Mouse (Mus musculus) CH12.LX (cell line): ENCODE measurements around the gene Rbms1. TPM values are rescaled to one million over a fixed set of nuclear protein-coding genes. Genes with fewer than 3 reads are reported as not detected.

Source experiments
- DNase-seq: peaks from one replicate; pipeline ENCODE4 v3.0.0-alpha.2; 2013; ENCODE audit errors: extremely low read depth
- H3K27ac ChIP-seq: 2 replicates; pipeline ENCODE4 v1.5.1; 2012; ENCODE audit warnings: low read depth, mild to moderate bottlenecking, control low read depth, moderate library complexity; ENCODE audit not compliant: insufficient read depth
- H3K27me3 ChIP-seq: replicated peaks from 2 replicates; pipeline ENCODE3; 2012; ENCODE audit warnings: inconsistent platforms
- H3K36me3 ChIP-seq, 2 experiments: replicated peaks in 1 of 2; 2 replicates each; pipeline versions ENCODE3 to v1.6.1; 2012; ENCODE audit warnings: inconsistent platforms in 1 of 2, low read length in 1 of 2, mild to moderate bottlenecking in 1 of 2, mixed read lengths in 1 of 2, moderate library complexity in 1 of 2; ENCODE audit not compliant: control insufficient read depth in 1 of 2, insufficient read depth in 1 of 2
- H3K4me1 ChIP-seq, 2 experiments: 2 replicates each; pipeline ENCODE4 v1.6.1; 2012; ENCODE audit warnings: inconsistent platforms in 1 of 2, moderate library complexity in 1 of 2; ENCODE audit not compliant: insufficient read depth in 2 of 2, control insufficient read depth in 1 of 2
- H3K4me2 ChIP-seq: 2 replicates; pipeline ENCODE4 v1.6.1; 2012; ENCODE audit warnings: low read depth, mild to moderate bottlenecking, control low read depth; ENCODE audit not compliant: poor library complexity, insufficient read depth, severe bottlenecking
- H3K4me3 ChIP-seq, 3 experiments: fragments of 150-350 bp in 1 of 3; sonication (generic) in 1 of 3; replicated peaks in 1 of 3; 2 replicates each; pipeline versions ENCODE3 to v1.5.1; 2011 to 2012; ENCODE audit warnings: low read depth in 2 of 3, low read length in 2 of 3, mild to moderate bottlenecking in 2 of 3, moderate library complexity in 2 of 3, control low read depth in 1 of 3, improper control_type of control experiment in 1 of 3, inconsistent platforms in 1 of 3, mixed read lengths in 1 of 3; ENCODE audit not compliant: poor library complexity in 1 of 3
- H3K79me2 ChIP-seq: replicated peaks from 2 replicates; pipeline ENCODE4 v1.6.1; 2012; ENCODE audit warnings: mild to moderate bottlenecking, moderate library complexity; ENCODE audit not compliant: control insufficient read depth, poor library complexity, insufficient read depth, severe bottlenecking; ENCODE audit errors: extremely low read depth
- H3K9ac ChIP-seq: 2 replicates; pipeline ENCODE4 v1.6.1; 2012; ENCODE audit warnings: low read depth, mild to moderate bottlenecking, control low read depth, moderate library complexity; ENCODE audit not compliant: insufficient read depth
- H3K9me3 ChIP-seq: replicated peaks from 2 replicates; pipeline ENCODE3; 2012; ENCODE audit warnings: low read length, inconsistent platforms, mixed read lengths
- BHLHE40 ChIP-seq: IDR thresholded peaks from 2 replicates; pipeline ENCODE4 v1.6.1; 2011; ENCODE audit warnings: mild to moderate bottlenecking, low read depth, low read length, improper control_type of control experiment
- CHD1 ChIP-seq: IDR thresholded peaks from 2 replicates; pipeline ENCODE4 v1.6.1; 2012; ENCODE audit warnings: low read depth, low read length, improper control_type of control experiment, inconsistent platforms
- CHD2 ChIP-seq: IDR thresholded peaks from 2 replicates; pipeline ENCODE4 v1.6.1; 2011; ENCODE audit warnings: low read length, improper control_type of control experiment
- CTCF ChIP-seq, 2 experiments: IDR thresholded peaks in 1 of 2; conservative IDR thresholded peaks in 1 of 2; 2 replicates each; pipeline ENCODE4 v1.5.1; 2011 to 2012; ENCODE audit warnings: low read depth in 2 of 2, low read length in 2 of 2, improper control_type of control experiment in 1 of 2, inconsistent platforms in 1 of 2, mild to moderate bottlenecking in 1 of 2, moderate library complexity in 1 of 2
- EP300 ChIP-seq: IDR thresholded peaks from 2 replicates; pipeline ENCODE4 v1.6.1; 2011; ENCODE audit warnings: low read length, improper control_type of control experiment
- ETS1 ChIP-seq: conservative IDR thresholded peaks from 2 replicates; pipeline ENCODE4 v1.6.1; 2012; ENCODE audit warnings: low read depth, mild to moderate bottlenecking, inconsistent platforms, low read length, improper control_type of control experiment, moderate library complexity
- IRF4 ChIP-seq: IDR thresholded peaks from 2 replicates; pipeline ENCODE4 v1.6.1; 2014; ENCODE audit warnings: low read depth, mild to moderate bottlenecking, inconsistent platforms, low read length, improper control_type of control experiment
- JUN ChIP-seq: IDR thresholded peaks from 2 replicates; pipeline ENCODE4 v1.6.1; 2011; ENCODE audit warnings: low read depth, mild to moderate bottlenecking, low read length, improper control_type of control experiment, moderate library complexity; ENCODE audit not compliant: insufficient read depth
- MAFK ChIP-seq: IDR thresholded peaks from 2 replicates; pipeline ENCODE4 v1.6.1; 2011; ENCODE audit warnings: low read length, improper control_type of control experiment; ENCODE audit not compliant: insufficient replicate concordance
- MAX ChIP-seq: IDR thresholded peaks from 2 replicates; pipeline ENCODE4 v1.6.1; 2011; ENCODE audit warnings: low read length, improper control_type of control experiment
- MEF2A ChIP-seq: IDR thresholded peaks from 2 replicates; pipeline ENCODE4 v1.6.1; 2014; ENCODE audit warnings: low read depth, mild to moderate bottlenecking, inconsistent platforms, low read length, improper control_type of control experiment, borderline replicate concordance
- MXI1 ChIP-seq: IDR thresholded peaks from 2 replicates; pipeline ENCODE4 v1.6.1; 2011; ENCODE audit warnings: mild to moderate bottlenecking, low read depth, low read length, improper control_type of control experiment
- POLR2AphosphoS2 ChIP-seq: IDR thresholded peaks from 2 replicates; pipeline ENCODE4 v1.6.1; 2011; ENCODE audit warnings: low read depth, low read length, improper control_type of control experiment
- SMC3 ChIP-seq: IDR thresholded peaks from 2 replicates; pipeline ENCODE4 v1.6.1; 2011; ENCODE audit warnings: low read depth, low read length, improper control_type of control experiment
- UBTF ChIP-seq: IDR thresholded peaks from 2 replicates; pipeline ENCODE4 v1.6.1; 2012; ENCODE audit warnings: low read depth, mild to moderate bottlenecking, inconsistent platforms, low read length, improper control_type of control experiment, moderate library complexity
- USF1 ChIP-seq: IDR thresholded peaks from 2 replicates; pipeline ENCODE4 v1.6.1; 2014; ENCODE audit warnings: low read depth, mild to moderate bottlenecking, inconsistent platforms, low read length, improper control_type of control experiment
- USF2 ChIP-seq: conservative IDR thresholded peaks from 2 replicates; pipeline ENCODE4 v1.6.1; 2011; ENCODE audit warnings: low read depth, low read length, improper control_type of control experiment
- ZKSCAN1 ChIP-seq: IDR thresholded peaks from 2 replicates; pipeline ENCODE4 v1.6.1; 2012; ENCODE audit warnings: low read depth, inconsistent platforms, low read length, improper control_type of control experiment, borderline replicate concordance
- ZNF384 ChIP-seq: IDR thresholded peaks from 2 replicates; pipeline ENCODE4 v1.6.1; 2012; ENCODE audit warnings: low read depth, low read length, improper control_type of control experiment, inconsistent platforms
- dilution Hi-C: fragments of 300-500 bp; cut with MboI; formaldehyde crosslinking; loops from 2 replicates; pipeline ENCODE4 v1.14.3; 2020; ENCODE audit warnings: low sequenced_read_pairs; ENCODE audit not compliant: extremely low pct_unique_long_range_greater_than_20kb, extremely low pct_ligation_motif_present
- in situ Hi-C: fragments of 300-500 bp; cut with MboI; formaldehyde crosslinking; loops from 3 replicates; pipeline ENCODE4 v1.14.3; 2019; ENCODE audit warnings: low sequenced_read_pairs, low pct_ligation_motif_present, low pct_unique_long_range_greater_than_20kb, mixed read lengths
- polyA plus RNA-seq: library from polyadenylated mRNA; unstranded; fragments of >175 nt; gene quantifications from 2 replicates; pipeline ENCODE4 v1.2.1, GENCODE M21; 2012; ENCODE audit warnings: low read depth; ENCODE audit not compliant: insufficient read length
- total RNA-seq, 2 experiments: library from RNA; depleted of rRNA; stranded (reverse); fragments of 300-350 nt in 1 of 2; fragments of >200 nt in 1 of 2; gene quantifications; 2 replicates each; pipeline ENCODE4 v1.2.3; 2012 to 2014

Rbms1 gene
- total and polyA plus RNA-seq, 3 experiments, result 10.6 to 33.9 (median 12.6) TPM

GRCm38 (mm10) chr2:60883043-60883365 is 80.0 kb downstream of the Rbms1 start:
- dilution Hi-C loops, result no loop called here
- in situ Hi-C loops, result no loop called here

DNA sequence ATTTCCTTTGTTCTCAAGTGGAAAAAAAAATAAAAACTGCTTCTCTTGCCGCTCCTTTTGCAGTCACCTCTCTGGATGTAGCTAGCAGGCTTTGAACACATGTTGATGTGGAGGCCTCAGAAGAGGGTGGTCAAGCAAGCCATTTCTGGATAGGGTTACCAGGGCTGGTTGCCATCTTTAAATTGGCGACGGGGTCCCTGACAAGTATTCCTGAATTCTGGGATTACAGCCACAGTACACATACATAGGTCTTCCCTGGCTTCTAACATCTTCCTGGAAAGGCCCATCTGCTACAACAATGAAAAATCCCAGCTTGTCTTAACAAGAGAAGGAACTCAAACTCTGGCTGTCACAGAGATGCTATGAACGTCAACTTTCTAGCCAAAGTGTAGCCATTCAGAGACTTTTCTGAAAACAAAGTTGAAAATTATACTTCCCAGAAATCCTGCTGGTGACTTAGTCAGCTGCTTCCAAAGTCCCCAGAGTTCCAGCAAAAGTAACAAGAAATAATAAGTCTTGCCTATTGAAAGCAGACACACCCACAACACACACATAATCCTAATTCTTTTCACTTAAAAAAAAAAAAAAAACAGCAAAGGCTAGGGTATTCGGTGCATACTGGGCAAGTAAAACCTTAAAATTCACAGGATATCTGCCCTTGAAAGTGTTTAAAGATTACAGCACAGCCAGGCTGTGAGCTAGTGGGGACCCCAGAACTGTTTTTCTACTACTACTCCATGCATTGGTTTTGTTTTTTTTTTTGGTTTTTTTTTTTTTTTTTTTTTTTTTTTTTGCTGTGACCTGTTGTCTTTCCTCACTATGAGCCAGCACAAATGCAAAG is 80.6 kb downstream of the Rbms1 start:
- Histone ChIP-seq H3K4me2 (no peak overlapping the region), H3K27ac (no peak overlapping the region), H3K9me3 (no peaks in the 10 kb centered on the region), H3K27me3 (no peaks in the 10 kb centered on the region), H3K79me2 (no peaks in the 10 kb centered on the region), H3K9ac (no peak overlapping the region)
- dilution Hi-C loops, result no loop called here
- TF ChIP-seq ZNF384, result peak; percentile 73
- no peak for TF ChIP-seq CHD2
- TF ChIP-seq, all 38 proteins: peak for 1
- Histone ChIP-seq H3K4me1 (peaks cover 12 to 48% of the 10 kb centered on the region in 2 experiments), H3K4me3 (no peak overlapping the region), H3K36me3 (peaks cover 0 to 5% of the 10 kb centered on the region in 2 experiments)
- in situ Hi-C loops, result no loop called here
- DNase-seq, result no peak

More at GRCm38 (mm10) chr2:60883043-60883365, 80.0 kb downstream of the Rbms1 start:
- no peak for TF ChIP-seq IRF4
- no peak for TF ChIP-seq CHD1
- TF ChIP-seq USF1, result no peak
- no peak for TF ChIP-seq EP300
- no peak for TF ChIP-seq UBTF
- TF ChIP-seq USF2, result no peak
- no peak for TF ChIP-seq ETS1
- no peak for TF ChIP-seq ZNF384
- no peak for TF ChIP-seq JUN
- no peak for TF ChIP-seq MAFK
- no peak for TF ChIP-seq CHD2
- TF ChIP-seq MAX, result no peak
- TF ChIP-seq MXI1, result no peak
- no peak for TF ChIP-seq POLR2AphosphoS2
- TF ChIP-seq CTCF (conservative IDR thresholded peaks at IDR 0.05 in 1 of 2, IDR thresholded peaks at IDR 0.05 in 1 of 2; ENCODE audit: low read depth in 2 of 2, low read length in 2 of 2), result no peak
- TF ChIP-seq MEF2A, result no peak
- TF ChIP-seq BHLHE40, result no peak
- no peak for TF ChIP-seq SMC3
- TF ChIP-seq ZKSCAN1, result no peak
- DNase-seq, result no peak
- H3K4me2 ChIP-seq, result no peak overlapping the region
- no peaks in the 10 kb centered on the region for H3K27me3 ChIP-seq
- H3K27ac ChIP-seq, result no peak overlapping the region
- H3K79me2 ChIP-seq, result no peaks in the 10 kb centered on the region
- H3K36me3 ChIP-seq, result peaks cover 0 to 5% of the 10 kb centered on the region in 2 experiments
- no peak overlapping the region for H3K4me3 ChIP-seq
- H3K9me3 ChIP-seq, result no peaks in the 10 kb centered on the region
- peaks cover 9 to 42% of the 10 kb centered on the region in 2 experiments for H3K4me1 ChIP-seq
- H3K9ac ChIP-seq, result no peak overlapping the region
